In the genomic region with DNA sequence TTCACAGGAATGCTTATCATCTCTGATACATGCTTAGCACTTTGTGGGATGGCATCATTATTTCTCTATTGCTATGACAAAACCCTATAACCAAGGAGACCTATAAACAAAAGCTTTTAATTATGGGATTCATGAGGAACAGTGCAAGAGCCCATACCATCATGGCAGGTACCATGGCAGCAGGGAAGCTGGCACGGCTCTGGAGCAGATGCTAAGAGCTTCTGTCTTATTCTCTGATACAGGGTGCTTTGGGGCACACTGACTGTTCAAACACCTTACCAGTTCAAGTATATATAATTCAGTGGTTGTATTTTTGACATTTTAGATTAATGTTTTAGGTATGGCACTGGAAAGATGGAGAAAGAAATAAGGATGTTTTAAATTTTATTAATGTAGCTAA, we compare ENCODE assay signal across 18 mouse cellular contexts.
DNase-seq lines count a peak whose midpoint lies in the region; ATAC-seq and TF ChIP-seq lines count a peak whose summit lies in the region.
"Had no signal": no experiment of that assay in that cellular context is flagged by ENCODE, and none has a peak within 500 bp of the region (broad histone marks: within the 10 kb centered on the region; RNA-seq: fewer than 3 reads in every experiment).

No protein-coding gene starts in this region.

- peak; percentile 6 for DNase-seq in brain, embryonic 14.5 days (ENCODE audit: low read depth)
- DNase-seq in cerebellum, adult 11-12 months = peak; percentile 59
- DNase-seq in cerebellum, adult 9-11 months = peak; percentile 59
- DNase-seq in cerebellum, postnatal 36 days = peak; percentile 15 to 31
- no peak for DNase-seq in lung, postnatal 4 days
- no peak for DNase-seq in gastrocnemius, postnatal 10 days
- DNase-seq: adrenal gland, adult 8-10 months; adrenal gland, postnatal 36 days; gastrocnemius, postnatal 25 days; kidney, adult 18-20 months had no signal

- no peaks in the 10 kb centered on the region for H3K36me3 ChIP-seq in kidney, embryonic 16.5 days (ENCODE audit: insufficient read depth, low read length)
- H3K36me3 ChIP-seq: embryonic facial prominence, embryonic 13.5 days; forebrain, embryonic 12.5 days; heart, embryonic 12.5 days; hindbrain, embryonic 10.5 days; intestine, embryonic 15.5 days had no signal

- H3K27ac ChIP-seq in kidney, embryonic 16.5 days (ENCODE audit: low read length) = no peak overlapping the region
- H3K27ac ChIP-seq: embryonic facial prominence, embryonic 13.5 days; forebrain, embryonic 12.5 days; hindbrain, embryonic 10.5 days; hindbrain, embryonic 14.5 days; intestine, embryonic 15.5 days had no signal

- H3K9me3 ChIP-seq in kidney, embryonic 16.5 days (ENCODE audit: low read length) = no peaks in the 10 kb centered on the region
- H3K9me3 ChIP-seq: embryonic facial prominence, embryonic 13.5 days; forebrain, embryonic 12.5 days; heart, embryonic 12.5 days; hindbrain, embryonic 10.5 days; intestine, embryonic 15.5 days had no signal

- no peak for ATAC-seq in kidney, embryonic 16.5 days (ENCODE audit: low FRiP score, low TSS enrichment)
- ATAC-seq: forebrain, embryonic 16.5 days; intestine, embryonic 15.5 days had no signal

- no peaks in the 10 kb centered on the region for H3K4me1 ChIP-seq in kidney, embryonic 16.5 days (ENCODE audit: insufficient read depth, low read length)
- H3K4me1 ChIP-seq: embryonic facial prominence, embryonic 13.5 days; forebrain, embryonic 12.5 days; heart, embryonic 12.5 days; hindbrain, embryonic 10.5 days; intestine, embryonic 15.5 days had no signal

- WGBS in kidney, embryonic 16.5 days = 87% methylated on average over 1 of the region's 1 CpGs

- no peak for TF ChIP-seq POLR2A in brain, embryonic 14.5 days (IDR thresholded peaks at IDR 0.05; ENCODE audit: borderline replicate concordance, extremely low read depth, insufficient read depth, insufficient read length, poor library complexity, severe bottlenecking)

- H3K27me3 ChIP-seq in kidney, embryonic 16.5 days (ENCODE audit: insufficient read depth, low read length) = no peaks in the 10 kb centered on the region
- H3K27me3 ChIP-seq: embryonic facial prominence, embryonic 13.5 days; forebrain, embryonic 12.5 days; heart, embryonic 12.5 days; intestine, embryonic 15.5 days had no signal

- no peak overlapping the region for H3K4me2 ChIP-seq in kidney, embryonic 16.5 days (replicated peaks; ENCODE audit: low read depth, low read length)
- H3K4me2 ChIP-seq: embryonic facial prominence, embryonic 13.5 days; forebrain, embryonic 12.5 days; heart, embryonic 12.5 days; hindbrain, embryonic 14.5 days; intestine, embryonic 15.5 days had no signal

- TF ChIP-seq CTCF in brain, embryonic 14.5 days (IDR thresholded peaks at IDR 0.05; ENCODE audit: borderline replicate concordance, extremely low read depth, insufficient read depth, insufficient read length) = no peak

- H3K4me3 ChIP-seq in kidney, embryonic 16.5 days (ENCODE audit: low read length) = no peak overlapping the region
- H3K4me3 ChIP-seq: embryonic facial prominence, embryonic 13.5 days; forebrain, embryonic 12.5 days; heart, embryonic 12.5 days; hindbrain, embryonic 10.5 days; intestine, embryonic 15.5 days had no signal

- no peak overlapping the region for H3K9ac ChIP-seq in kidney, embryonic 16.5 days (replicated peaks; ENCODE audit: low read length)
- H3K9ac ChIP-seq: embryonic facial prominence, embryonic 13.5 days; forebrain, embryonic 12.5 days; heart, embryonic 12.5 days; hindbrain, embryonic 14.5 days; intestine, embryonic 15.5 days had no signal

Comparison
In these comparisons a context has a peak if more than half of its experiments do, and no peak if none do; other contexts are left out.
1. DNase-seq: peak in brain, embryonic 14.5 days (single experiment), cerebellum, adult 11-12 months (single experiment), cerebellum, adult 9-11 months (single experiment) and cerebellum, postnatal 36 days (2 of 2); none in lung, postnatal 4 days (0 of 2) and gastrocnemius, postnatal 10 days (single experiment).